Mouse (Mus musculus) forebrain, embryonic 11.5 days (tissue): ENCODE results near the gene 2310022B05Rik. TPM values are rescaled to one million over a fixed set of nuclear protein-coding genes. Genes with fewer than 3 reads are reported as not detected.

ENCODE experiments used
- ATAC-seq: fragments of 200-750 bp; cut with Nextera tagmentation; replicated peaks from 2 replicates; pipeline ENCODE4 v1.8.0; 2017; ENCODE audit warnings: moderate TSS enrichment; ENCODE audit not compliant: low FRiP score
- DNase-seq: peaks from one replicate; pipeline ENCODE4 v3.0.0-alpha.2; 2017; ENCODE audit warnings: low spot score
- H3K27ac ChIP-seq: fragments of 300-500 bp; sonication (generic); 2 replicates; pipeline ENCODE4 v1.5.1; 2014; ENCODE audit warnings: low read depth, low read length
- H3K27me3 ChIP-seq: fragments of 300-500 bp; sonication (generic); 2 replicates; pipeline ENCODE4 v1.6.1; 2014; ENCODE audit warnings: mild to moderate bottlenecking, low read length, mixed read lengths; ENCODE audit not compliant: control insufficient read depth, insufficient read depth
- H3K36me3 ChIP-seq: fragments of 300-500 bp; sonication (generic); 2 replicates; pipeline ENCODE4 v1.6.1; 2014; ENCODE audit warnings: mild to moderate bottlenecking, low read length, moderate library complexity, mixed read lengths; ENCODE audit not compliant: control insufficient read depth, insufficient read depth
- H3K4me1 ChIP-seq: fragments of 300-500 bp; sonication (generic); replicated peaks from 2 replicates; pipeline ENCODE4 v1.6.1; 2014; ENCODE audit warnings: low read length, mixed read lengths; ENCODE audit not compliant: control insufficient read depth, insufficient read depth
- H3K4me2 ChIP-seq: fragments of 300-500 bp; sonication (generic); 2 replicates; pipeline ENCODE4 v1.6.1; 2014; ENCODE audit warnings: low read depth, mild to moderate bottlenecking, low read length, moderate library complexity, mixed read lengths; ENCODE audit not compliant: severe bottlenecking
- H3K4me3 ChIP-seq: fragments of 300-500 bp; sonication (generic); 2 replicates; pipeline ENCODE4 v1.5.1; 2014; ENCODE audit warnings: low read depth, low read length
- H3K9ac ChIP-seq: fragments of 300-500 bp; sonication (generic); 2 replicates; pipeline ENCODE4 v1.6.1; 2014; ENCODE audit warnings: low read length
- H3K9me3 ChIP-seq: fragments of 300-500 bp; sonication (generic); 2 replicates; pipeline ENCODE4 v1.6.1; 2016; ENCODE audit warnings: low read length, mixed read lengths; ENCODE audit not compliant: control insufficient read depth
- WGBS: fragments of 180-500 bp; shearing (Covaris S2); extraction: QIAGEN DNeasy Blood & Tissue Kit; methylation state at CpG from one replicate; pipeline ENCODE4 v1.1.7; 2014; 5-methylcytosine and 5-hydroxymethylcytosine counted together
- polyA plus RNA-seq: library from polyadenylated mRNA; unstranded; fragments of >200 nt; fragmentation: Nextera tagmentation; extraction: Ambion mirVana; gene quantifications from 2 replicates; pipeline ENCODE4 v1.2.1, GENCODE M21; 2014

2310022B05Rik gene
- polyA plus RNA-seq, 1 experiment from 2014 or later, result 23.5 TPM

DNA sequence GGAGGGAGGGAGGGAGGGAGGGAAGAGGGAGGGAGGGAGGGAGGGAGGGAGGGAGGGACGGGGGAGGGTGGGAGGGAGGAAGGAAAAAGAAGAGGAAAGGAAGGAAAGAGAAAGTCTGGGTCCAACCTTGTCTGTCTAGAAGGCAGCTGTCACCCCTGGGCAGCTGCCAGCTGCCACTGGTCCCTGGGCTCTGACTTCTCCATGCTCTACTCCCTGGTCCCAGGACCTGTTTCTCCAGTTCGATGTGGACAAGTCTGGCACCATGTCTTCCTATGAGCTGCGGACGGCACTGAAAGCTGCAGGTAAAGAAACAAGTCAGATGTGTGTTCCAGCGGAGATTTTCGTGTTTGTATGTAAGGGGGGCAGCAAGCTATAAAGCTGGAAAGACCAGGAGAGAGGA lies 48.8 kb downstream of the 2310022B05Rik start:
- Histone ChIP-seq H3K27ac (no peak overlapping the region), H3K4me1 (0 out of 2 replicates have a peak, but pooled peaks cover 2% of the 10 kb centered on the region), H3K4me2 (no peak overlapping the region), H3K9ac (no peak overlapping the region), H3K27me3 (peaks cover 2% of the 10 kb centered on the region; the same call in 1 of the 2 replicates), H3K4me3 (no peak overlapping the region), H3K36me3 (no peaks in the 10 kb centered on the region), H3K9me3 (no peaks in the 10 kb centered on the region)
- ATAC-seq (no peak), DNase-seq (no peak)
- WGBS, result 81% methylated on average over 6 of the region's 6 CpGs

DNA sequence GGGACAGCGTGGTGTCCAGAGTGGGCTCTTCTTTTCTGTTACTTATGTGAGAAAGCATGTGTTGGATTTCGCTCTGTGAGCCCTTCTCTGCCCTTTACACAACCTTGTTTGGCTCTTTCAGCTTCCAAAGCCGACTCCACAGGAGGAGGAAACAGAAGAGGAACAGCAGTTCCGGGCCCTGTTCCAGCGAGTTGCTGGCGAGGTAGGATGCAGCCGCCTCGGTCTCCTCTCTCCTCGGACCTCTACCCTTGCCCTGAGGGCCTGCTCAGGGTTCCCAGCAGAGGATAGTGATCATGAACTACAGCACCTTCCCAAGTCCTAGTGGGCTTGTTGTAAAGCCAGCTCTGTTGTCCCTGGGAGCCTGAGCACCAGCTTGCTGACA lies 54.2 kb downstream of the 2310022B05Rik start:
- no peak for ATAC-seq

DNA sequence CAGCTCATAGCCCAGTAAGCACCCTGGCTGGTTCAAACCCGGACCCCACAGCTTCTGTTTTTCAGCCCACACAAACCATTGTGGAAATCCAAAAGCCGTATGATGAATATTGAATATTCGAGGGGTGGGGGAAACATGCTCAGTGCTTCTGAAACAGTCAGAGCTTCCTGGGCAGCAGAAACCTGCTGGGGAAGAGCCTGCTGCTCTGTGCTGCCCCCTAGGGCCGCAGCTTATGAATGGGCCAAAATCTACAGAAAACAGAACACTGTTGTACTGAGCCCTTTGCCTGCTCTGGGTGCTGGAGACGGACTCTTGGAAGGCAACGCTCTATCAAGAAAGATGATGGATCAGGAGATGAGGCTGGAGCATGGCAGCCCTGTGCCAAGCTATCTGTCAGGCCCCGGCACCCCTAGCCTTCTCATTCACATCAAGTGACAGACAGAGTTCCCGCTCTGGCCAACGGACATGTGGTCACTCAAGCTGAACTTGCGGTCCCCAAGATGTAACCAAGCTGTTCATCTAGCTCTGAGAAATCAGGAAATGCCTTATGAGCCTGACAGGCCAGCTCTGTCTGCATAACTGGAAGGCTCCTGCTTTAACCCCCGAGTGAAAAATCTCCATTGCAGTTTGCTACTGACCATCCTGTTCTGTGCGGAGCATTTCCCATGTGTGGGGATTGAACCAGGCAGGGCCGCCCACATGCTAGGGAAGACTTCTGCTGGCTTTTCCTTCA lies 54.8 kb downstream of the 2310022B05Rik start:
- no peak overlapping the region for H3K9ac ChIP-seq
- H3K27me3 ChIP-seq, result no peaks in the 10 kb centered on the region
- DNase-seq, result no peak
- H3K27ac ChIP-seq, result no peak overlapping the region
- H3K4me2 ChIP-seq, result no peak overlapping the region
- H3K4me1 ChIP-seq, result no peaks in the 10 kb centered on the region
- 80% methylated on average over 13 of the region's 13 CpGs for WGBS
- no peaks in the 10 kb centered on the region for H3K9me3 ChIP-seq
- ATAC-seq, result no peak
- no peaks in the 10 kb centered on the region for H3K36me3 ChIP-seq
- H3K4me3 ChIP-seq, result no peak overlapping the region

More for the DNA sequence above, 54.2 kb downstream of the 2310022B05Rik start:
- H3K9me3 ChIP-seq, result no peaks in the 10 kb centered on the region
- H3K4me1 ChIP-seq, result no peaks in the 10 kb centered on the region
- H3K4me2 ChIP-seq, result no peak overlapping the region
- no peak overlapping the region for H3K4me3 ChIP-seq
- 84% methylated on average over 9 of the region's 9 CpGs for WGBS
- H3K9ac ChIP-seq, result no peak overlapping the region
- no peaks in the 10 kb centered on the region for H3K27me3 ChIP-seq
- DNase-seq, result no peak
- no peak overlapping the region for H3K27ac ChIP-seq
- no peaks in the 10 kb centered on the region for H3K36me3 ChIP-seq

DNA sequence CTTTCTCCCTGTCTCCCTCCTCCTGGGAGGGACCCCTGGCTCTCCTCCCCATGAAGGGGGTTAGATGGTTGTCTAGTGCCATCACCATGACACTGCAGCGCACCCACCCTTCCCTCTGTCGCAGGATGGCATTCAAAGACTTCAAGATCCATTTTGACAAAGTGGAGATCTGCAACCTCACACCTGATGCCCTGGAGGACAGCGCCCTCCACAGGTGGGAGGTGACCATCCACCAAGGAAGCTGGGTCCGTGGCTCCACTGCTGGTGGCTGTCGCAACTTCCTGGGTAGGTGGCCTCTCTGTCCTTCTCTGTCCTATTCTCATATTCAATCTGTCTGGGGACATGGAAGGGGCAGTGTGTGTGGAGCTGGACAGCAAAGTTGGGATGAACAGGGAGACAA lies 59.1 kb downstream of the 2310022B05Rik start:
- Histone ChIP-seq H3K9me3 (no peaks in the 10 kb centered on the region), H3K4me1 (no peaks in the 10 kb centered on the region), H3K36me3 (no peaks in the 10 kb centered on the region), H3K4me2 (no peak overlapping the region), H3K4me3 (no peak overlapping the region), H3K27ac (no peak overlapping the region), H3K27me3 (no peaks in the 10 kb centered on the region), H3K9ac (no peak overlapping the region)
- DNase-seq (no peak), ATAC-seq (no peak)
- 69% methylated on average over 5 of the region's 5 CpGs for WGBS

DNA sequence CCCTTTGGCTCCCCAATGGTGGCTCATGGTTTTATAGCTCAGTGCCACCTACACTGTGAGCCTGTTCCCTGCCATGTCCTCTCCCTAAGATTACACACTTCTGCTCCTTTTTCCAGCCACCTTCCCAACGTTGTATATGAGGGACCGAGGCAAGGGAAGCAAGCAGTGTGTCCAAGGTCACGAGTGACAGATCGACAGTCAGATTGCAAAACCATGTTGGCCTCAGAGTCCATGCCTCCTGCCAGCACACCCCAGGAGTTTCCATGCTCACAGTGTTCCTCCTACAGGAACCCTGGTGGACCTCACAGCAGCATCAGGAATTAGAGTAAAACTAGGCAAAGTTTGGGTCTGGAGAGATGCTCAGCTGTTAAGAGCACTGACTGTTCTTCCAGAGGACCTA lies 73.8 kb downstream of the 2310022B05Rik start:
- ATAC-seq, result no peak
- H3K4me2 ChIP-seq, result no peak overlapping the region
- WGBS, result 85% methylated on average over 4 of the region's 4 CpGs

DNA sequence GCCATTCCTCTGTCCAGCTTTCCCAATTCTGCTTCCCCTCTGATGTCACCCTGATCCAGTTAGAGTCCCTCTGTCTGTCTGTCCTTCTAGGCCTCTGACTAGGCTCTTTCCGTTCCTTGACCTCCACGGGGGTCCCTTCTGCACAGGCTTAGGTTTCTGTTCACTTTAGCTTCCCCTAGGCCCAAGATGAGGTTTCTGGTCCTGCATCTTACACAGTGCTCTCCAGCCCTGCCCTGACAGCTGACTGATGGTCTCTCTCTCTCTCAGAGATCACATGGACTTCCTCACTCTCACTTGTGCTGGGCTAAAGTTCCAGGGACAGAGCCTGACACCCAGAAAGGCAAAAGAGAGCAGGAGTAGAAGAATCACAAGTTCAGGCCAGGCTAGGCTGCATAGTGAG lies 76.6 kb downstream of the 2310022B05Rik start:
- H3K27me3 ChIP-seq, result no peaks in the 10 kb centered on the region
- WGBS, result 78% methylated on average over 2 of the region's 2 CpGs
- H3K9me3 ChIP-seq, result no peaks in the 10 kb centered on the region
- no peaks in the 10 kb centered on the region for H3K36me3 ChIP-seq
- ATAC-seq (no peak), DNase-seq (no peak)
- H3K4me3 ChIP-seq, result no peak overlapping the region
- no peak overlapping the region for H3K27ac ChIP-seq
- no peaks in the 10 kb centered on the region for H3K4me1 ChIP-seq
- H3K4me2 ChIP-seq, result no peak overlapping the region
- no peak overlapping the region for H3K9ac ChIP-seq

More for the DNA sequence above, 73.8 kb downstream of the 2310022B05Rik start:
- Histone ChIP-seq H3K4me1 (no peaks in the 10 kb centered on the region), H3K27ac (no peak overlapping the region), H3K4me3 (no peak overlapping the region), H3K36me3 (no peaks in the 10 kb centered on the region), H3K9ac (no peak overlapping the region), H3K27me3 (no peaks in the 10 kb centered on the region), H3K9me3 (no peaks in the 10 kb centered on the region)
- DNase-seq, result no peak

Other genes with a start within 250 kb of the 2310022B05Rik start
- gene Pgbd5, start 223.7 kb downstream of the 2310022B05Rik start, polyA plus RNA-seq, result 4.8 and 5.3 TPM in 2 replicates
- gene Cog2, start 142.6 kb downstream of the 2310022B05Rik start, polyA plus RNA-seq, result 41.4 and 44.7 TPM in 2 replicates
- not detected in 2 replicates for gene Agt, start 93.7 kb downstream of the 2310022B05Rik start, polyA plus RNA-seq
- 0.15 TPM in 1 of 2 replicates, not detected in the other for gene Capn9, start 87.3 kb downstream of the 2310022B05Rik start, polyA plus RNA-seq
- 60.3 and 63.2 TPM in 2 replicates for gene Ttc13, start 58.6 kb upstream of the 2310022B05Rik start, polyA plus RNA-seq
- gene Arv1, start 58.8 kb upstream of the 2310022B05Rik start, polyA plus RNA-seq, result 34.1 and 38.2 TPM in 2 replicates
- 1.2 and 1.4 TPM in 2 replicates for gene Fam89a, start 88.5 kb upstream of the 2310022B05Rik start, polyA plus RNA-seq
- gene Trim67, start 129.7 kb upstream of the 2310022B05Rik start, polyA plus RNA-seq, result 2.2 and 2.7 TPM in 2 replicates
- gene Gnpat, start 199.7 kb upstream of the 2310022B05Rik start, polyA plus RNA-seq, result 153 TPM in 2 replicates
- 56.7 and 59.1 TPM in 2 replicates for gene 2810004N23Rik, start 199.8 kb upstream of the 2310022B05Rik start, polyA plus RNA-seq
- 10.3 and 11.6 TPM in 2 replicates for gene Exoc8, start 234.3 kb upstream of the 2310022B05Rik start, polyA plus RNA-seq
- gene Sprtn, start 234.5 kb upstream of the 2310022B05Rik start, polyA plus RNA-seq, result 11.1 and 12.3 TPM in 2 replicates